Mouse (Mus musculus) megakaryocyte progenitor cell, adult 5-6 weeks (primary cell): ENCODE results near the gene Gm49318. TPM values are rescaled to one million over a fixed set of nuclear protein-coding genes. Genes with fewer than 3 reads are reported as not detected.

Experiments used
- total RNA-seq, 2 experiments: library from RNA; stranded (forward) in 1 of 2; stranded (reverse) in 1 of 2; fragments of 157-497, 149-512 nt in 1 of 2; fragments of 200-1000 nt in 1 of 2; gene quantifications; 2 replicates each; pipeline versions ENCODE4 v1.2.3 to v1.2.4; 2015 to 2017

Gm49318 gene
- total RNA-seq, 2 experiments from 2014 or later, result not detected

Other genes with a start within 250 kb of the Gm49318 start
- gene Angptl8, start 235.7 kb downstream of the Gm49318 start, total RNA-seq (2015), result 0.22 and 1.8 TPM in 2 replicates
- 4.0 and 4.7 TPM in 2 replicates for gene Angptl8, start 235.7 kb downstream of the Gm49318 start, total RNA-seq (2017)
- gene Dock6, start 218.6 kb downstream of the Gm49318 start, total RNA-seq (2015), result 0.64 and 1.6 TPM in 2 replicates
- 0.67 and 2.3 TPM in 2 replicates for gene Dock6, start 218.6 kb downstream of the Gm49318 start, total RNA-seq (2017)
- 14.5 and 20.1 TPM in 2 replicates for gene Rab3d, start 153.1 kb downstream of the Gm49318 start, total RNA-seq (2015)
- gene Rab3d, start 153.1 kb downstream of the Gm49318 start, total RNA-seq (2017), result 37.3 and 50.6 TPM in 2 replicates
- 0.12 TPM in 1 of 2 replicates, not detected in the other for gene Ccdc159, start 143.8 kb downstream of the Gm49318 start, total RNA-seq (2015)
- 0.08 and 0.41 TPM in 2 replicates for gene Ccdc159, start 143.8 kb downstream of the Gm49318 start, total RNA-seq (2017)
- 49.4 and 60.5 TPM in 2 replicates for gene Tmem205, start 143.7 kb downstream of the Gm49318 start, total RNA-seq (2015)
- 19.7 and 22.1 TPM in 2 replicates for gene Tmem205, start 143.7 kb downstream of the Gm49318 start, total RNA-seq (2017)
- gene Plppr2, start 134.2 kb downstream of the Gm49318 start, total RNA-seq (2015), result 0.42 TPM in 2 replicates
- gene Plppr2, start 134.2 kb downstream of the Gm49318 start, total RNA-seq (2017), result 0.21 TPM in 1 of 2 replicates, not detected in the other
- gene Swsap1, start 115.5 kb downstream of the Gm49318 start, total RNA-seq (2015), result 8.1 and 9.0 TPM in 2 replicates
- gene Swsap1, start 115.5 kb downstream of the Gm49318 start, total RNA-seq (2017), result 4.1 and 5.8 TPM in 2 replicates
- 3.0 and 6.0 TPM in 2 replicates for gene Epor, start 107.8 kb downstream of the Gm49318 start, total RNA-seq (2015)
- gene Epor, start 107.8 kb downstream of the Gm49318 start, total RNA-seq (2017), result 3.8 and 5.0 TPM in 2 replicates
- gene Rgl3, start 81.8 kb downstream of the Gm49318 start, total RNA-seq (2015), result not detected in 2 replicates
- gene Rgl3, start 81.8 kb downstream of the Gm49318 start, total RNA-seq (2017), result not detected in 2 replicates
- gene Ccdc151, start 68.6 kb downstream of the Gm49318 start, total RNA-seq (2015), result not detected in 2 replicates
- not detected in 2 replicates for gene Ccdc151, start 68.6 kb downstream of the Gm49318 start, total RNA-seq (2017)
- gene Prkcsh, start 68.5 kb downstream of the Gm49318 start, total RNA-seq (2015), result 50.3 and 51.2 TPM in 2 replicates
- 136 and 146 TPM in 2 replicates for gene Prkcsh, start 68.5 kb downstream of the Gm49318 start, total RNA-seq (2017)
- not detected in 2 replicates for gene Elavl3, start 19.2 kb downstream of the Gm49318 start, total RNA-seq (2015)
- gene Elavl3, start 19.2 kb downstream of the Gm49318 start, total RNA-seq (2017), result not detected in 2 replicates
- 4.9 and 7.1 TPM in 2 replicates for gene Zfp653, start 117 bp upstream of the Gm49318 start, total RNA-seq (2015)
- 8.0 and 11.9 TPM in 2 replicates for gene Zfp653, start 117 bp upstream of the Gm49318 start, total RNA-seq (2017)
- 10.1 and 12.0 TPM in 2 replicates for gene Ecsit, start 14.2 kb upstream of the Gm49318 start, total RNA-seq (2015)
- 20.8 and 24.0 TPM in 2 replicates for gene Ecsit, start 14.2 kb upstream of the Gm49318 start, total RNA-seq (2017)
- not detected in 2 replicates for gene Cnn1, start 28.0 kb upstream of the Gm49318 start, total RNA-seq (2015)
- gene Cnn1, start 28.0 kb upstream of the Gm49318 start, total RNA-seq (2017), result not detected in 2 replicates
- 106 and 124 TPM in 2 replicates for gene Elof1, start 45.9 kb upstream of the Gm49318 start, total RNA-seq (2015)
- 43.6 and 49.6 TPM in 2 replicates for gene Elof1, start 45.9 kb upstream of the Gm49318 start, total RNA-seq (2017)
- 3.3 and 4.1 TPM in 2 replicates for gene Acp5, start 64.5 kb upstream of the Gm49318 start, total RNA-seq (2015)
- gene Acp5, start 64.5 kb upstream of the Gm49318 start, total RNA-seq (2017), result 2.9 and 5.3 TPM in 2 replicates
- gene Pigyl, start 85.6 kb upstream of the Gm49318 start, total RNA-seq (2015), result 21.8 and 25.4 TPM in 2 replicates
- gene Pigyl, start 85.6 kb upstream of the Gm49318 start, total RNA-seq (2017), result 28.4 and 31.8 TPM in 2 replicates
- not detected in 2 replicates for gene Zfp872, start 116.8 kb upstream of the Gm49318 start, total RNA-seq (2015)
- not detected in 2 replicates for gene Zfp872, start 116.8 kb upstream of the Gm49318 start, total RNA-seq (2017)
- gene Zfp809, start 154.5 kb upstream of the Gm49318 start, total RNA-seq (2015), result 42.9 and 52.0 TPM in 2 replicates
- gene Zfp809, start 154.5 kb upstream of the Gm49318 start, total RNA-seq (2017), result 28.8 and 32.3 TPM in 2 replicates
- 6.0 and 7.1 TPM in 2 replicates for gene Zfp599, start 188.6 kb upstream of the Gm49318 start, total RNA-seq (2015)
- 8.0 and 9.0 TPM in 2 replicates for gene Zfp599, start 188.6 kb upstream of the Gm49318 start, total RNA-seq (2017)
- gene Zfp810, start 236.4 kb upstream of the Gm49318 start, total RNA-seq (2015), result 10.2 and 10.9 TPM in 2 replicates
- gene Zfp810, start 236.4 kb upstream of the Gm49318 start, total RNA-seq (2017), result 14.7 and 15.1 TPM in 2 replicates